Mouse (Mus musculus) c-Kit-positive CD71-negative TER-119-negative erythroid progenitor cells, embryonic 14.5 days (primary cell): ENCODE data around the gene Kcnv2.

Source experiments
- DNase-seq: peaks from one replicate; pipeline ENCODE4 v3.0.0-alpha.2; 2013; ENCODE audit warnings: low read depth

Kcnv2 gene

DNA sequence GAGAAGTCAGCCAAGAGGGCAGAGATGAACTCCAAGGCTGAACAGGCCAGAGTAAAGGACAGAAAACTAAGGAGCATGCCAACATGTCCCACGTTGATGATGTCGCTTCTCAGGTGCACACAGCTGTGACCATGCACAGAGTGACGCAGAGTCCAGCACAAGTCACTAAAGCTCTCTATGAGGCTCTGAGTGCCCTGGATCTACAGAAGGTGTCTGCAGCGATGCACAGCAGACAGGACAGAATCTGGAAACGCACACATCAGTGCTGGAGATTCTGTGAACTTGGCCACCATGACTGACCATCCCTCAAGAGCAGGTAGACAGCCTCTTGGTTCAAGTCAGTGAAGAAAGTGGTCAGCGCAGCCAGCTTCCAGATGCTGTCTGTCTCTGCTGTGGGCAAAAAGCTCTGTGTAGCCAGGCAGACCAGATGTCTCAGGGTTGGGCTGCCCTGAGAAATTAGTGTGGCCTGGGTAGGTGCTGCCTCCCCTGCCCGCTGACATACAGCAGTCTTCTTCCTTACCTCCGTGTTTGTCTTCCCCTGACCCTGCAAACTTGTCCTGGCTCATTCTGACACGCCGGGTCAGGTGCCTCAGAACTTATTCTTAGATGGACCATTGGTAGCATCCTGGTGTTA lies 43.8 kb downstream of the Kcnv2 start:
- DNase-seq: no peak

DNA sequence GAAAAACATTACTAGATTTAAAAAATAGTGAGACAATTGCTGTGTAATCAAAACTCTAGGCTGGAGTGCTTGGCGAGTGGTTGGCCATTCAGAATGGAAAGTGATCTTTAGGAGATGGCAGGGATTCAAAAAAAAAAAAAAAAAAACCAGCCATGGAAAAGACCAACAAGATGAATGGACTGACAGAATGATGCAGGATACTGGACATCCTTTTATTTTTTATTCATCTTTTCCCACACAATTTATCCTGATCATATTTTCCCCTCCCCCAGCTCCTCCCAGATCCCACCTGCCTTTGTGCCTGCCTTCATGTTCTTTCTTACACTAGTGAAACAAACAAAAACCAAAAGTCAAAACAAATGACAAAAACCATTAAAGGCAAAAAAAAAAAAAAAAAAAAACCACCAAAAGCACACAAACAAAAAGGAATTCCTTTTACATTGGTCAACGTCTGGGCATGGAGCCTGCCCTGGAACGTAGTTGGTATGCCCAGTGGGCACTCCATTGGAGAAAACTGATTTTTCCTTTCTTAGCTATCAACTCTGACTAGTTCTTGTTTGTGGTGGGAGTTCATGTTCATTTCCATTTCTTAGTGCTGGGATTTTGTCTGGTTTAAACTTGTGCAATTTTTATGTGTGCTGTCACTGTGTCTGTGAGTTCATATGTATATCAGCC lies 47.2 kb downstream of the Kcnv2 start:
- DNase-seq: no peak

DNA sequence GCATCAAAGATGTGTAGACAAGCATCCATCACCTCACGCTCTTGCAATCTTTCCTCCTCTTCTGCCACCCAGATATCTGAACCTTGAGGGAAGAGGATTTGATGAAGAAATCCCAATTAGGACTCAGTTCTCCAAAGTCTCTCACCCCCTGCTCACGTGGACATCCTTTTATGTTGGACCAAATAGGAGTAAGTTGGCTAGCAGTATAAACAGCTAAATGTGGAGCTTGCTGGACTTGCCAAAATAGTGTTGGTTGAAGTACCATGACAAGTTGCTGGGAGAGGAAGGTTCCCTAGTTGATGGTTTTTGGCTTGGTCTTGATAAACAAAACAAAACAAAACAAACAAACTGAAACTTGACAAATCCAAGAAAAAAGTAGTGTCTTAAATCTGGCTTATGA lies 47.8 kb downstream of the Kcnv2 start:
- no peak for DNase-seq

GRCm38 (mm10) chr19:27370784-27371183 lies 48.4 kb downstream of the Kcnv2 start:
- no peak for DNase-seq

GRCm38 (mm10) chr19:27379712-27380401 lies 57.5 kb downstream of the Kcnv2 start:
- DNase-seq: no peak

DNA sequence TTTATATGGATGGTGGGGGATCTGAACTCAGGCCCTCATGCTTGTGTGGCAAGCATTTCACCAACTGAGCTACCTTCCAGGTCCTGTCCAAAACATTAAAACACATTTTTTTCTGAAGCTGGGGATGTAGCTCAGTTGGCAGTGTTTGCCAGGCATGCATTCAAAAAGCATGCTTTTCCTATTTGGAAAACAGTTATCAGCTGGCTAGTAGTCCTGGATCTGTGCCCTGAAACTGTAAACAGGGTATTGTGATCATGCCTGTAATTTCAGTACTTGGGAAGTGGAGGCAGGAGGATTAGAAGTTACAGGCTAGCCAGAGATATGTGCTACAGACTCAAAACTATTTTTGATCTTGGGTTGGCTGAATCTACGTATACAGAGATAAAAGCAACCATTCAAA lies 59.7 kb downstream of the Kcnv2 start:
- no peak for DNase-seq

GRCm38 (mm10) chr19:27383266-27383665 lies 60.9 kb downstream of the Kcnv2 start:
- DNase-seq: no peak

GRCm38 (mm10) chr19:27385304-27385703 lies 62.9 kb downstream of the Kcnv2 start:
- no peak for DNase-seq
